Mouse (Mus musculus) frontal cortex, postnatal 36 days (tissue): ENCODE results near the gene Hmces.
A peak's percentile ranks its signal among the peaks of the same experiment; 100 is the strongest.

Experiments
- DNase-seq, 2 experiments: peaks; one replicate each; pipeline ENCODE4 v3.0.0; 2022; ENCODE audit warnings: low spot score in 2 of 2

Gene Hmces

DNA sequence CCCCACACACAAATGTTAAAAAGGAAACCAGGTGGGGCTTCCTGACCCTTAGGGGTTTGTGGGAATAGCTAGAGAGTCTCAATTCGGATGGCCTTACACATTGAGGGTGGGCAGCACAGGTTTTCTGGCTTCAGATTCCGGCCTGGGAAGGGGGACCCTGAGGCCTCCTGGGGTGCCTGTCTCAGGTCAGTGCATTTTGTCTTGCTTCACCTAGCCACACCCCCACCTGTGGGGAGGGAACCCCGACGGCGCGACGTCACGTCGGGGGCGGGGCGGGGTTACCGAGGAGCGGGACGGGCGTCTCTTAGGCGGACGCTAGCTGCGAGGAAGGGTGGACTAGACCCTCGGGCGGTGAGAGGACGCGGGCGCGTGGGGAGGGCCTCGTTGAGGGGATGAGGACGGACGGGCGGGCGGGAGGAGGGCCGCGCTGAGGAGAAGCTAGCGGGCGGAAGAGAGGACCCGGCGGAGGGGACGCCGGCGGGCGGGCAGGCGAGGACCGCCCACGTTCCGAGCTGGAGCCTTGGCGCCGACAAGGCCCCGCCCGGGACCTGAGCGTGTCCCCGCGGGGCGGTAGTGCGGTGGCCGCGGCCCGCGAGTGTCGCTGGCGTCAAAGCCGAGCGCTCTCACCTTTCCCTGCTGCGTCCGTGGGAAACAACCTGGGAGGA is at the start of gene Hmces:
TSS of gene Hmces (plus strand) at position 275 of the 665 bp plus-strand sequence.
- peak; percentile 49 to 55 for DNase-seq

DNA sequence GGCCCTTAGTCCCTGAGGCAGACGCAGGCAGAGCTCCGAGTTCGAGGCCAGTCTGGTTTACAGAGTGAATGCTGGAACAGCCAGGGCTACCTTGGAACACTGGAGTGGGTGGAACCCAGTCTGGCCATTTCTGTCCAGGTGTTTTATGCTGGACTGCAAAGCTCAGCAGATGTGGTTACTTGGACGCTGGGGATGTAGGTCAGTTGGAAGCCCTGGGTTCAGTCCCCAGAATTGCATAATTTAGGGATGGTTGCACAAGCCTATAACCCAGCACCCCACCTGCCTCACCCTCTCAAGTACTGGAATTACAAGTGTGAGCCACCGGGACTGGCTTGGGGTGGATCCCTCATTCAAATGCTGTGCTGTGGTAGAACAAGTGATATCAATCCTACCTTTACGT is 47.5 kb upstream of the Hmces start:
- no peak for DNase-seq

DNA sequence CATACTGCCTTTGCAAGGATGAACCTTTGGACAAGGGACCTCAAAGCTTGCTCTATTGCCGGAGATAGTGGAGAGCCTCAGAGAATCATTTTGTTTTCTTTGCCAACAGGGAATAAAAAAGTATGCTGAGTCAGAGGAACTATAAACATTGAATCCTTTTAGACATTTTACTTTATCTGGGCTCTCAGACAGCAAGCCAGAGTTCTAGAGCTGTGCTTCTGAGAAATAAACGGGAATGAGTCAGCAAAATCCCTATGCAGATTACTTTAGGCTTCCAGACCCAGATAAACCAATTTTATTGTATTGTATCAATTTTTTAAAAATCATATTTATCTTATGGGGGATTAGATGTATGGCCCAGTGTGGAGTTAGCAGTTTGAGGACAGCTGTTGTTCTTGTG is 46.5 kb upstream of the Hmces start:
- no peak for DNase-seq

DNA sequence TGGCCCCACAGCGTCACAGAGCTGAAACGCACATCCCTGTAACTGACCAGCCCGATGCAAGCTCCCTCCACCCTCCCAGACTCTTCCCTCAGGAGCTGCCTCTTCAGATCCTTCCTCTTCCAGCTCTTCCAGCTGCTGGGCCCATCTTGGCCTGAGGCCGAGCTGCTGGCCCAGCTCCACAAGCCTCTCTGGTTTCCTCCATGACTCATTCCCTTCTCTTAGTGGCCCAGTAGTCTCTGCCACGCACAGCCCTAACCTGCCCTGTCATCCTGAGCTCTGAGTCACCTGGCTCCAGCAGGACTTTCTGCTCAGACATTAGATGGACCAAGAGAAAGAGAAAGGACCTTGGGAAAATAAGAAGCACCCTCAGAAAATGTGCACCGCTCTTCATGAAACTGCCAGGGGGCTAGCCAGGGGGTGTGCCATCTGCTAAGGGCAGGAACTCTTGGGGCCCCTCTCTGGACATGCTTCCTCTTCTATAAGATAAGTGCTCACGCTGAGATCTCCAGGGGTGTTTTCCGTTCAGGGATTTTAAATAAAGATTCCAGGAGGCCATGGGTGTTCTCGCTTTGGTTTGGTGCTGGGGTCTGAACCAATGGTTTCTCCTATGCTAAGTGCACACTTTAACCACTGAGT is 44.7 kb upstream of the Hmces start:
- DNase-seq = peak; percentile 36 to 41

DNA sequence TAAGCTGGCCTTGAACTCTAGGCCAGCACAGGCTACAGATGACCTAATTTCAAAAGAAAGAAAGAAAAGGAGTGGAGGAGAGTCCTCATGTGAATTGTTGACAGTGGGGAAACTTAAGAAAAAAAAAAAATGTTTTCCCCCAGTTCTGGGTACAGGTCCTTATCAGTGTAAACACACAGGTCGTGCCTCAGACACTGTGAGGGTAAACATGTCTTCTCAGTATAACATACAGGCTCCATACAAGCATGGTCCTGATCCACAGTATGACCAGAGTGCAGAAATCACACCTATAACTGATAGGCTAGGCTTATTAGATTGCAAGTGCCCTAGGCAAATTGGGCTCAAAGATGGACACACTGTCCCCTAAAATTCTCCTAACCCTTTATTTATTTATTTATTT is 43.3 kb upstream of the Hmces start:
- DNase-seq = no peak

DNA sequence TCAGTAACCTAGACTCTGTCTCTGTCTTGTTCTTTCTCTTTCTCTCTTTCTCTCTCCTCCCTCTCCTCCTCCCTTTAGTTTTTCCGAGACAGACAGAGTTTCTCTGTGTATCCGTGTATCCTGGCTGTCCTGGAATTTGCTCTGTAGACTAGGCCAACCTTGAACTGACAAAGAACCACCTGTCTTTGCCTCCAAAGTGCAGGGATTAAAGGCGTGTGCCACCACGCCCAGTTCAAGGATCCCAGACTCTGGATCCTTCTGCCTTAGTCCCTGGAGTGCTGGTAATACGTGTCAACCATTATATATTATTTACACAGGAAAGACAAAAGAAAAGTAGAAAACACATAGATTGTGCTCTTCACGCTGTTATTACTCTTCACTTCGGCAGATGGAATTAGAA is 42.5 kb upstream of the Hmces start:
- no peak for DNase-seq

DNA sequence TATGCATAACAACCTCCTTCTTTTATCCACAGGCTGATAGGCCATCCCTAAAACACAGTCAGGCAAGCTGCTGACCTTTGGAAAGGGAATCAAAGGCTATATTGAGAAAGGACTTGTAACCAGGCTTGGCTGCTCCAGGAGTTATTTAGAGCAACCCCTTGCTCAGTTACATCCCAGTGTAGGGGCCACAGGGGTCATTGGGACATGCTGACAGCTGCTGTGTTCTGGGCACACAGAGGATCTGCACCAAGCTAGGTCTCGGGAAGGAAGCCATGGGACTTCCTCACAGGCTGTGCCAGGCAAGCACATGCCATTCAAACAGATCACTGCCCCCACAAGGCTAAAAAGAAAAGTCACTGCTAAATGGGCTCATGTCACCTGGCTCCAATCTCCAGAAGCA is 40.6 kb upstream of the Hmces start:
- no peak for DNase-seq

DNA sequence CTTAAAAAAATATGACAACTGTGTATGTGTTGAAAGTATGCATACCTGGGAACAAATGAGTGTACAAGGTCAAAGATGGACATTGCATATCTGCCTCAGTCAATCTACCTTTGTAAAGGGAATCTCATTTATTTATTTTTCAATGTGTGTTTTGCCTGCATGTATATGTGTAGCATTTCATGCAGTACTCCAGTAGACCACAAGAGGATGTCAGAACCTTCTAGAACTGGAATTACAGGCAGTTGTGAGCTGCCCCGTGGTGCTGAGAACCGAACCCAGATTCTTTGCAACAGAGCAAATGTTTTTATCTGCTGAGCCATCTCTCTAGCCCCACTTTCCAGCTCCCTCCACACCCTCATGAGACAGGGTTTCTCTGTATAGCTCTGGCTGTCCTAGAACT is 39.8 kb upstream of the Hmces start:
- DNase-seq = no peak

DNA sequence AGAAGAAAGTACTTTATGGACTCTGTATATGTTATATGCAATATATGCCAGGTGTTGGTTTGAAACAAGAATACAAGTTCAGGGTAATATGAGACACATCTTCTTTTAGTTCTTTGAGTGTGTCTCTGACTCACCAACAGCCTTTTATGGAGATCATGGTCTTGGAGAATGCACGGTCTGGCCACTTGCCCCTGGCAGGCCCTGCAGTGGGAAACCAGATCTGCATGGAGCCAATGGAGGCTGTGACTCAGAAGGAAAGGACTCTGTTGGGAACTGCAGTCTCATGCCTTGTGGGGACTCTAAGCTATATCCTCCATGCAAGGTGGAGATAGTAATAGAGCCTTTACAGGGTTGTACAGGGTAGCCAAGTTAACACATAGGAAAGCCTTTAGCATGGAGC is 38.7 kb upstream of the Hmces start:
- DNase-seq = no peak

DNA sequence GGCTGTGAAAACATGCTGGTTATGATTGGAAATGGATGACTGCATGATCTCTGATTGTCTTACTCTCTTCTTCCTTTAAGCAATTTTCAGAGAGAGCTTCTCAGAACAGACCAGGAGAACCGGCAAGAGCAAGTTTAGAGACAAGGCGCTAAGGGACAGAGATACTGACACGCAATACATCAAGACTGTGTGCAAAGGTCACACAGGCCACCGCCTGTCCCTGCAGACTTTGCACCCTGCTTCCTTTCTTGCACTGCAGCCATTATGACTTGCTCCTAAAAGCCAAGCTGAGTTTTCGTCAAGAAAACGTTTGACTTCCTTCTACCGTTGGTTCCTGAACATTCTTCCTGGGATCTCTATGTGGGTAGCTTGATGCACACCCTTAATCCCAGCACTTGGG is 38.2 kb upstream of the Hmces start:
- DNase-seq = no peak

DNA sequence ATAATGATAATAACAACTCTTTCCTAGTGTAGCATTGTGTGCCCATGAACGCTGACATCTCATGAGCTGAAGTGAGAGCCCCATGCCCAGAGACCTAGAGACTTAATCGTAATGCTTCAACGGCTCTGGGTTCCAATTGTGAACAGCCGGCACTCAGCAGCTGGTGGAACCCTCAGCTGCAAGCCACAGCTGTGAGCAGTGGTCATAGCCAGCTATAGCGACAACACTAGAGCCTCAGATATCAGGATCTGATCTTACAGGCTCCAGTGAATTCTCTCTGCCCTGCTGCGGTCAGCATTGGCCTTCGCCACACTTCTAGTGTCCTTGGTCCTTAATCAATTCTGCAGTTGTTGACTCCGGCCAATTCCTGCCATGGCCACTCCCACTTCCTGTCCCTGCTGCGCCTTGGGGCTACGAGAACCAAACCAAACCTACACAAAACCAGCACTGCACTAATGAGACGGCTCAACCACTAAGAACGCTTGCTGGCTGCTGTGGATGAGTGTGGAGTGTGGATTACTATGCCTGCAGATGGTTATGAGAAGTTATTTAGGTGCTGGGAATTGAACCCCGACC is 37.6 kb upstream of the Hmces start:
- DNase-seq = no peak

DNA sequence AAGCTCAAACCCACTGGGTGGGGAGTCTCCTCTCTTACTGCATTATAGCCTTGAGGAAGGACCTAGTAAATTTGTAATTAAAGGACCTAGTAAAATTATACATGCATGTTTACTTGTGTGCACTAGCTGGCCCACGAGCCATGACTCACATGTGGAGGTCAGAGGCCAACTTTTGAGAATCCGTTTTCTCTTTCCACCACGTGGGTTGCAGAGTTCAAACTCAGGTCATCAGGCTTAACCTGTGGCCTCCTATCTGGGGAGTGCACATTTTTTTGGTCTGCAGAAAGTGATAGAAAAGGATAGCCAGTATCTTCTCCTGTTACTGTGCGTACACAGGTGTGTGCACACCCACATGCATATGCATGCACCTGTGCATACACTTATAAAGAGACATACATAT is 34.7 kb upstream of the Hmces start:
- DNase-seq = no peak

DNA sequence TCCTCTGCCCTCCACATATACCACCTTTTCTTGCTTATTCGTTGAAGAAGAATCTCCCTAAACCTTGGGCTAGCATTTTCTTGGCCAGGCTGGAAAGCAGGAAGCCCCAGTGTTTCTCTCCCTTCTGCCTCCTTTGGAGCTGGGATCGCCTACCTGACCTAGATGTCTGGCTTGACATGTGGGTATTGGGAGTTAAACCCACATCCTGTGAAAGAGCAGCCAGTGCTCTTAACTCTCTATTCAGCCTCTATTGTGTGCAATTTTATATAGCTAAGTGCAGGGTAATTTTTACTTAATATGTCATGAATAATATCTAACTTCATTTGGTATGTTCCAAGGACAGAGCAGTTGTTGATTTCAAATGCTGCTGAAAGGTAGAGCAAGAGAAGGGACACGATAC is 34.1 kb upstream of the Hmces start:
- no peak for DNase-seq

DNA sequence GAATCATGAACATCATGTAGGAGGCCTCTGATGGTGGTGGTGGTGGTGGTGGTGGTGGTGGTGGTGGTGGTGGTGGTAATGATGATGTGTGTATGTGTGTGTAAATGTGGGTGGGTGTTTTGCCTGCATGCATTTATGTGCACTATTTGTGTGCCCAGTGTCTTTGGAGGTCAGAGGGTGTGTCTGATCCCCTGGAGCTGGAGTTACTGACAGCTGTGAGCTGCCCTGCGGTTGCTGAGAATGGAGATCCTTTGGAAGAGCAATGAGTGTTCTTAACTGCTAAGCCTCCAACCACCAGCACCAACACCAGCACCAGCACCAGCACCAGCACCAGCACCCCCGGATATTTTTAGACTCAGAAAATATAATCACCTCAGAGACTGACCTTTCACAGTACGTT is 31.5 kb upstream of the Hmces start:
- no peak for DNase-seq

DNA sequence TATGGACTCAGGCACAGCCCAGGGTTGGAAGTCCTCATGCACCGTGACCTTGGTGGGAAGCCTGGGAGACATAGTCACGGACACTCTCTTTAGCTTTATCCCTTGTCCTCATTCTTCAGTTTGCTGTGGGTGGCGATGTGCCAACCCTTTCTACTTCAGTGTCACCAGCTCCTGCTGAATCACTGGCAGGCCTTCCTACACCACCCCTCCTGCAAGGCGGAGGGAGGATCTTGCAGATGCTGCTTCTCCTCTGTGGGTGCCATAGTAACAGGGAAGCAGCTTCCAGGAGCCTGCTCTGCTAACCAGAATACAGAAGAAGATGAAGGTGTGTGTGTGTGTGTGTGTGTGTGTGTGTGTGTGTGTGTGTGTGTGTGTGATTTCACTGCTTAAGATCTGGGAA is 30.9 kb upstream of the Hmces start:
- DNase-seq = peak; percentile 82 to 86

DNA sequence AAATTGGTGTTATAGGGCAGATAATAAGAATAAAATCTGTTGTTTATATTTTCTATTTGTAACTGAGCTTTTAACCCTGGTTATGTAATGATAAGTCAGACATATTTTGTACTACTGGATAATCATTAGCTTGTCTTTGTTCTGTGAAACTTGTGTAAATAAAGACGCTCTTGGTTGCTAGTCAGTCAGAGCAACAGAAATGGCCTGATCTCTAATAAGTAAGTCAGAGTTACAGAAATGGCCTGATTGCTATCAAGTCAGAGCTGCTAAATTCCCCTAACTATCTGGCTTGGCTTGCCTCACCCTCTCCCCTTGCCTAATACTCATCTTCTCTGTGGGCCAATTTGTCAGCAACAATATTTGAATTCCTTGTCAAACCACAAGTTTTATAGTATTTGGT is 27.0 kb upstream of the Hmces start:
- DNase-seq = no peak

DNA sequence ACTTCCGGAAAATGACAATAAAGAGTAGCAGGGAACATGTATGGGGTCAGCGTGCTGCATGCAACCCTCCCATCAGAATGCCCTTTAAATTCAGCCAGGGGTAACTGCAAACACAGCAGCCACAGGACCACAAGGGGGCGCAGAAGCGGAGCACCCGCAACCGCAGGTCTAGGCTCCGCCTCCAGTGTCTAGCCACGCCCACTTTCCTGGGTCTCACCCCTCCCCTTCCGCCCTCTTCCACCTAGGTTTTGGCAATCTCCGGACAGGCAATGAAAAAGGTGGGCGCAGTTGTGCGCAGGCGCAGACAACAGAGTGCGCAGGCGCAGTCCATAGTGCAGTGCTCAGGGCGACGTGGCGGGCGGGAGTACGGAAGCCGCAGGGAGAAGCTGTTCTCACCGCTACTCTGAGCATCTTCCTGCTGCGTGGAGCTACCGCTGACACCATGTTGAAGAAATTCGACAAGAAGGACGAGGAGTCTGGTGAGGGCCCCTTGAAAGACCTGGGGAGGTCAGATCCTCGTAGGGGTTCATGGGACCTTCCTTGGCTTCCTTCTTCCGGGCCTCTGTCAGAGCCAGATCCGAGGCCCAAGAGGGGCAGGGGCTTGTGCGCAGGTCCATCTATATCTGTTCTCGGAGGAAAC is 26.0 kb upstream of the Hmces start, which contains the start of gene Copg1:
TSS of gene Copg1 (plus strand) at position 221 of the 640 bp plus-strand sequence.
- DNase-seq = peak; percentile 100

DNA sequence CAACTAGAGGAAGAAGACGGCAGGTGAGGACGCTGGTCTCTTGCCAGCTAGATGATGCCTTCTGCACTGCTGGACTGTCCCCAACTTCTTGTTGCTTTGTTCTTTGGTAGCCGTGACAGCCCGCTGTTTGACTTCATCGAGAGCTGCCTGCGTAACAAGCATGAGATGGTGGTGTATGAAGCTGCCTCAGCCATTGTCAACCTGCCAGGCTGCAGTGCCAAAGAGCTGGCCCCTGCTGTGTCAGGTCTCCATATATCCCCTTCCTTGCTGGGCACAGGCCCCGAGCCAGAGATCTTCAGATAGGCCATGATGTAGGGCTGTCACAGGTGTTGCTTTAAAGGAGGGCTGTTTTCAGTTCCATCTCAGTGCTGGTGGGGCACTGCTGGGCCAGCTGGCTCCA is 19.8 kb upstream of the Hmces start:
- no peak for DNase-seq

DNA sequence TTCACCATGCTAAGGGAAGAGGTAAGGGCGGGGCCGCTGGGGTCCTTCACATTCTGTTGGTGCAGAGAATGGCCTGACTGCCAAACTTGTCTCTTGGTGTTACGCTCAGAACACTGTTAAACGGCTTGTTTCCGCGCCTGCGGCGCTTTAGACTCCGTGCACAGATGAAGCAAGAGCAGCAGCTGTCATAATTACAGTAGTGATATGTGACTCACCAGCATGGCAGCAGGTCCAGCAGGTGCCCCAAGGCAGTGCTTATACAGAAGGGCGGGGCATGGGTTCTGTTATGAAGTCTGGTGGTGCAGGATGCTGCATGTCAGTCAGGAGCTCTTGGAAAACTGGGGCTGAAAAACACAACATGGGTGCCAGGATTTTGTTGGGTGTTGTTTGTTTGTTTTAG is 15.7 kb upstream of the Hmces start:
- no peak for DNase-seq

DNA sequence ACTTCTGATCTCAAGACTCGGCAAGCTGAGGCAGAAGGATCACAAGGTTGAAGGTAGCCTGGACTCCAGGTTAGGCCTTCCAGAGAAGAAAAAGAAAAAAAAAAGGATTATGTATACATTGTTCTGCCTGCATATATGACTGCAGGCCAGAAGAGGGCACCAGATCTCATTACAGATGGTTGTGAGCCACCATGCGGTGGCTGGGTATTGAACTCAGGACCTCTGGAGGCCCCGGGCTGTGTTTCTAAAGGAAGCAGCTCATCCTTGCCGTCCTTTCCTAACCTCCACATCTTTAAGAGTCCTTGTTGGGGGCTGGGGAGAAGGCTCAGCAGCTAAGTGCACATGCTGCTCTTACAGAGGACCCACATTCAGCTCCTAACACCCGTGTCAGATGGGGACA is 7.1 kb upstream of the Hmces start:
- DNase-seq = no peak

DNA sequence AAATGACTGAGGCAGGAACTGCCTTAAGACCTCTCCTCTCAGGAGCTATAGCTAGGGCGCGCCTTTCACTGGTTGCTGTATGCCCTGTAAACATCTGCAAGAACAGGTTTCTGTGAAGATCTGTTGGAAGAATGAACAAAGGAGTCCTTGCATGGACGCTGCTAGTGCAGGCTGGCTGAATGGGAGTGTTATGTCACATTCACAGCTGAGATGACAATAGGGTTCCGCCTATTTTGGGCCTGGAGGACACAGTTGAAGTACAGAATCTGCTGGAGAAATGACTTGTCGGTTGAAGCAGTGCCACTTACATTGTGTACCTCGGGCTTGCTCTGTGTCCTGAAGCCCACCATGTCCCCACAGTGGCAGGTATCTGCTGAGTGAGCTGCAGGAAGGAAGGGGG is 4.6 kb upstream of the Hmces start:
- no peak for DNase-seq

DNA sequence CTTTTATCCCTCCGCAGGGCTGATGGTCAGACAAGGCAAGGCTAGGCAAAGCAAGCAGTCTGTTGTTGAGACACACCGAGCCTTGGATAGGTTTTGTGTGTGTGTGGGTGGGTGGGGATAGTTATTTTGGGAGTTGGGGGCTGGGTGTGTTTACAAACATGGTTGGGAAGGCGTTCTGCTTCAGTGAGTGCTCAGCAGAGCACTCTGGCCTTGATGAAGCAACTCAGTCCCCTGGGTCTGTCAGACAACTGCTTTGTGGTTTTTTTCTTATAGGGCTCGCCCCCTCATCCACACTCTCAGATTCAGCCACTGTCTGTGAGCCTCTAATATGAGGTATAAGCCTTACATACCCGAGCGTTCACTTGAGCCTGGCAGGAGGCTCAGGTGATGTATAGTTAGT is 2.2 kb upstream of the Hmces start:
- DNase-seq = no peak
